Mouse (Mus musculus) forebrain, embryonic 16.5 days (tissue): ENCODE measurements at regions not wholly inside any gene's neighbourhood (a gene's known extent, or its start where the extent isn't known, plus 50 kb on each side); places are given as distances from the start of the nearest gene placed in this dataset.

Experiments used
- ATAC-seq: fragments of 200-750 bp; cut with Nextera tagmentation; 2 replicates; pipeline ENCODE4 v1.8.0; 2017; ENCODE audit warnings: mild to moderate bottlenecking, moderate library complexity
- H3K27ac ChIP-seq: fragments of 300-500 bp; sonication (generic); 2 replicates; pipeline ENCODE4 v1.5.1; 2014; ENCODE audit warnings: low read length, control low read depth
- H3K27me3 ChIP-seq: fragments of 300-500 bp; sonication (generic); replicated peaks from 2 replicates; pipeline ENCODE4 v1.6.1; 2014; ENCODE audit warnings: low read length; ENCODE audit not compliant: control insufficient read depth, insufficient read depth
- H3K36me3 ChIP-seq: fragments of 300-500 bp; sonication (generic); 2 replicates; pipeline ENCODE4 v1.6.1; 2014; ENCODE audit not compliant: control insufficient read depth, insufficient read depth
- H3K4me1 ChIP-seq: fragments of 300-500 bp; sonication (generic); replicated peaks from 2 replicates; pipeline ENCODE4 v1.6.1; 2014; ENCODE audit warnings: low read length; ENCODE audit not compliant: control insufficient read depth, insufficient read depth
- H3K4me2 ChIP-seq: fragments of 300-500 bp; sonication (generic); 2 replicates; pipeline ENCODE4 v1.6.1; 2014; ENCODE audit warnings: mild to moderate bottlenecking, low read length, control low read depth
- H3K4me3 ChIP-seq: fragments of 300-500 bp; sonication (generic); replicated peaks from 2 replicates; pipeline ENCODE4 v1.5.1; 2014; ENCODE audit warnings: mild to moderate bottlenecking, low read length, control low read depth
- H3K9ac ChIP-seq: fragments of 300-500 bp; sonication (generic); replicated peaks from 2 replicates; pipeline ENCODE4 v1.6.1; 2014; ENCODE audit warnings: low read depth, low read length, control low read depth
- H3K9me3 ChIP-seq: fragments of 300-500 bp; sonication (generic); 2 replicates; pipeline ENCODE4 v1.6.1; 2016; ENCODE audit warnings: low read length; ENCODE audit not compliant: control insufficient read depth
- WGBS: fragments of 180-500 bp; shearing (Covaris S2); extraction: QIAGEN DNeasy Blood & Tissue Kit; methylation state at CpG from one replicate; pipeline ENCODE4 v1.1.7; 2014; 5-methylcytosine and 5-hydroxymethylcytosine counted together

- WGBS: 79% methylated on average over 4 of the region's 4 CpGs
- H3K27me3 ChIP-seq: no peaks in the 10 kb centered on the region
- no peak for ATAC-seq
- H3K4me3 ChIP-seq: no peak overlapping the region
- H3K27ac ChIP-seq: no peak overlapping the region
- H3K9ac ChIP-seq: no peak overlapping the region
- H3K36me3 ChIP-seq: no peaks in the 10 kb centered on the region
- no peaks in the 10 kb centered on the region for H3K4me1 ChIP-seq
- H3K9me3 ChIP-seq: no peaks in the 10 kb centered on the region
- H3K4me2 ChIP-seq: no peak overlapping the region
Measured at GRCm38 (mm10) chr3:29890764-29891163, 657.0 kb downstream of the Mecom start.

- WGBS: 72% methylated on average over 1 of the region's 1 CpGs
- Histone ChIP-seq H3K36me3 (no peaks in the 10 kb centered on the region), H3K4me3 (no peak overlapping the region), H3K4me1 (no peaks in the 10 kb centered on the region), H3K9me3 (no peaks in the 10 kb centered on the region), H3K27me3 (no peaks in the 10 kb centered on the region), H3K9ac (no peak overlapping the region), H3K4me2 (no peak overlapping the region), H3K27ac (no peak overlapping the region)
- ATAC-seq: no peak
Measured at GRCm38 (mm10) chr3:29890286-29890685, 657.5 kb downstream of the Mecom start.

GRCm38 (mm10) chr3:29889638-29890037, 658.2 kb downstream of the Mecom start:
- Histone ChIP-seq H3K4me2 (no peak overlapping the region), H3K4me1 (no peaks in the 10 kb centered on the region), H3K36me3 (no peaks in the 10 kb centered on the region), H3K4me3 (no peak overlapping the region), H3K9ac (no peak overlapping the region), H3K27me3 (no peaks in the 10 kb centered on the region), H3K9me3 (no peaks in the 10 kb centered on the region), H3K27ac (no peak overlapping the region)
- 90% methylated on average over 2 of the region's 2 CpGs for WGBS
- no peak for ATAC-seq

GRCm38 (mm10) chr3:29879966-29880365, 667.8 kb downstream of the Mecom start:
- Histone ChIP-seq H3K9ac (no peak overlapping the region), H3K36me3 (no peaks in the 10 kb centered on the region), H3K4me2 (no peak overlapping the region), H3K4me1 (no peaks in the 10 kb centered on the region), H3K9me3 (no peaks in the 10 kb centered on the region), H3K4me3 (no peak overlapping the region), H3K27me3 (no peaks in the 10 kb centered on the region), H3K27ac (no peak overlapping the region)
- 51% methylated on average over 3 of the region's 3 CpGs for WGBS
- ATAC-seq: no peak

GRCm38 (mm10) chr3:29875768-29876167, 672.0 kb downstream of the Mecom start:
- Histone ChIP-seq H3K9me3 (no peaks in the 10 kb centered on the region), H3K36me3 (no peaks in the 10 kb centered on the region), H3K27ac (no peak overlapping the region), H3K4me2 (no peak overlapping the region), H3K4me3 (no peak overlapping the region), H3K27me3 (no peaks in the 10 kb centered on the region), H3K4me1 (no peaks in the 10 kb centered on the region), H3K9ac (no peak overlapping the region)
- 45% methylated on average over 5 of the region's 5 CpGs for WGBS
- peak; percentile 65 for ATAC-seq

- Histone ChIP-seq H3K4me3 (no peak overlapping the region), H3K4me2 (no peak overlapping the region), H3K36me3 (no peaks in the 10 kb centered on the region), H3K4me1 (no peaks in the 10 kb centered on the region), H3K9me3 (no peaks in the 10 kb centered on the region), H3K9ac (no peak overlapping the region), H3K27ac (no peak overlapping the region), H3K27me3 (no peaks in the 10 kb centered on the region)
- 91% methylated on average over 4 of the region's 4 CpGs for WGBS
- no peak for ATAC-seq
Measured at GRCm38 (mm10) chr3:29862437-29862836, 685.4 kb downstream of the Mecom start.

GRCm38 (mm10) chr3:29852465-29852864, 695.3 kb downstream of the Mecom start:
- H3K4me3 ChIP-seq: no peak overlapping the region
- ATAC-seq: no peak
- 5% methylated on average over 3 of the region's 3 CpGs for WGBS
- H3K4me2 ChIP-seq: no peak overlapping the region
- H3K27ac ChIP-seq: no peak overlapping the region
- H3K27me3 ChIP-seq: no peaks in the 10 kb centered on the region
- no peaks in the 10 kb centered on the region for H3K36me3 ChIP-seq
- H3K4me1 ChIP-seq: peaks cover 4% of the 10 kb centered on the region
- H3K9me3 ChIP-seq: no peaks in the 10 kb centered on the region
- H3K9ac ChIP-seq: no peak overlapping the region

- no peaks in the 10 kb centered on the region for H3K36me3 ChIP-seq
- WGBS: 55% methylated on average over 4 of the region's 4 CpGs
- peaks cover under 1% of the 10 kb centered on the region; the same call in 1 of the 2 replicates for H3K4me1 ChIP-seq
- no peak overlapping the region for H3K4me2 ChIP-seq
- H3K27ac ChIP-seq: no peak overlapping the region
- H3K9ac ChIP-seq: no peak overlapping the region
- no peaks in the 10 kb centered on the region for H3K27me3 ChIP-seq
- no peaks in the 10 kb centered on the region for H3K9me3 ChIP-seq
- ATAC-seq: no peak
- no peak overlapping the region for H3K4me3 ChIP-seq
Measured at GRCm38 (mm10) chr3:29835432-29835831, 712.4 kb downstream of the Mecom start.

GRCm38 (mm10) chr3:29834884-29835283, 712.9 kb downstream of the Mecom start:
- Histone ChIP-seq H3K27me3 (no peaks in the 10 kb centered on the region), H3K4me2 (no peak overlapping the region), H3K9me3 (no peaks in the 10 kb centered on the region), H3K27ac (no peak overlapping the region), H3K36me3 (no peaks in the 10 kb centered on the region), H3K9ac (no peak overlapping the region), H3K4me1 (peaks cover 3% of the 10 kb centered on the region; the same call in 1 of the 2 replicates), H3K4me3 (no peak overlapping the region)
- peak; percentile 78; the same call in 1 of the 2 replicates for ATAC-seq
- 21% methylated on average over 2 of the region's 2 CpGs for WGBS

GRCm38 (mm10) chr3:29831346-29831745, 716.5 kb downstream of the Mecom start:
- H3K4me3 ChIP-seq: no peak overlapping the region
- no peaks in the 10 kb centered on the region for H3K36me3 ChIP-seq
- H3K9ac ChIP-seq: no peak overlapping the region
- no peaks in the 10 kb centered on the region for H3K9me3 ChIP-seq
- no peaks in the 10 kb centered on the region for H3K27me3 ChIP-seq
- 61% methylated on average over 1 of the region's 1 CpGs for WGBS
- no peak for ATAC-seq
- H3K4me2 ChIP-seq: no peak overlapping the region
- no peak overlapping the region for H3K27ac ChIP-seq
- H3K4me1 ChIP-seq: peaks cover 3% of the 10 kb centered on the region; the same call in 1 of the 2 replicates
